Comparison of ENCODE assay signal across 17 mouse cellular contexts in genomic region chr2:125938993-125939642, GRCm38 (mm10).
DNase-seq lines count a peak whose midpoint lies in the region; ATAC-seq and TF ChIP-seq lines count a peak whose summit lies in the region.
"Had no signal": no experiment of that assay in that cellular context is flagged by ENCODE, and none has a peak within 500 bp of the region (broad histone marks: within the 10 kb centered on the region; RNA-seq: fewer than 3 reads in every experiment).

No protein-coding gene starts in this region.

- no peaks in the 10 kb centered on the region; the same call in 1 of the 2 replicates for H3K36me3 ChIP-seq in hindbrain, embryonic 16.5 days (ENCODE audit: control insufficient read depth, insufficient read depth, low read length)
- no peaks in the 10 kb centered on the region for H3K36me3 ChIP-seq in hindbrain, embryonic 11.5 days (ENCODE audit: control insufficient read depth, insufficient read depth, low read length)

- TF ChIP-seq POLR2A in cerebellum, adult 2 months (IDR thresholded peaks at IDR 0.05; ENCODE audit: borderline replicate concordance, insufficient read depth, low read length) = no peak

- H3K27me3 ChIP-seq in hindbrain, embryonic 16.5 days (replicated peaks; ENCODE audit: control insufficient read depth, insufficient read depth, low read length) = no peaks in the 10 kb centered on the region
- H3K27me3 ChIP-seq in hindbrain, embryonic 11.5 days (ENCODE audit: control insufficient read depth, insufficient read depth, low read length) = no peaks in the 10 kb centered on the region
- no peaks in the 10 kb centered on the region for H3K27me3 ChIP-seq in cerebellum, adult 2 months (ENCODE audit: control insufficient read depth, insufficient read depth, low read length)
- H3K27me3 ChIP-seq: heart, embryonic 13.5 days; midbrain, embryonic 13.5 days had no signal

- no peak overlapping the region for H3K9ac ChIP-seq in hindbrain, embryonic 16.5 days (ENCODE audit: low read depth, low read length)
- H3K9ac ChIP-seq in hindbrain, embryonic 11.5 days (ENCODE audit: low read depth, low read length) = no peak overlapping the region
- H3K9ac ChIP-seq: heart, embryonic 13.5 days; midbrain, embryonic 13.5 days had no signal

- no peak overlapping the region for H3K4me3 ChIP-seq in hindbrain, embryonic 16.5 days (ENCODE audit: low read length)
- no peak overlapping the region for H3K4me3 ChIP-seq in hindbrain, embryonic 11.5 days (ENCODE audit: low read depth, low read length)
- H3K4me3 ChIP-seq in cerebellum, adult 2 months (replicated peaks; ENCODE audit: insufficient read depth, low read depth, low read length) = no peak overlapping the region
- H3K4me3 ChIP-seq: heart, embryonic 13.5 days; midbrain, embryonic 13.5 days had no signal

- ATAC-seq in hindbrain, embryonic 16.5 days = 0 out of 2 replicates have a peak, but pooled peaks have one; percentile 37
- no peak for ATAC-seq in hindbrain, embryonic 11.5 days (ENCODE audit: low FRiP score)
- peak; percentile 65 to 77 for ATAC-seq in hematopoietic stem cell, adult 5-6 weeks (replicated peaks in 1 of 2; ENCODE audit: insufficient read depth in 1 of 2, low FRiP score in 2 of 2, low TSS enrichment in 1 of 2, low read depth in 1 of 2, poor library complexity in 2 of 2, severe bottlenecking in 2 of 2)
- no peak for ATAC-seq in granulocyte monocyte progenitor cell, adult 5-6 weeks (replicated peaks; ENCODE audit: poor library complexity, severe bottlenecking)
- ATAC-seq: midbrain, embryonic 13.5 days had no signal

- no peaks in the 10 kb centered on the region; the same call in 1 of the 2 replicates for H3K9me3 ChIP-seq in hindbrain, embryonic 16.5 days (ENCODE audit: control insufficient read depth, low read length)
- no peaks in the 10 kb centered on the region for H3K9me3 ChIP-seq in hindbrain, embryonic 11.5 days (ENCODE audit: control insufficient read depth, low read length)
- H3K9me3 ChIP-seq: heart, embryonic 13.5 days; midbrain, embryonic 13.5 days had no signal

- no peak for TF ChIP-seq CTCF in cerebellum, adult 2 months (IDR thresholded peaks at IDR 0.05; ENCODE audit: borderline replicate concordance, insufficient read depth, low read depth, low read length)

- H3K4me1 ChIP-seq in hindbrain, embryonic 16.5 days (ENCODE audit: control insufficient read depth, insufficient read depth, low read depth, low read length) = no peaks in the 10 kb centered on the region
- no peaks in the 10 kb centered on the region for H3K4me1 ChIP-seq in hindbrain, embryonic 11.5 days (replicated peaks; ENCODE audit: control insufficient read depth, insufficient read depth, low read length)
- H3K4me1 ChIP-seq in cerebellum, adult 2 months (ENCODE audit: control insufficient read depth, insufficient read depth, low read length) = no peaks in the 10 kb centered on the region
- H3K4me1 ChIP-seq: midbrain, embryonic 13.5 days had no signal

- no peak overlapping the region for H3K27ac ChIP-seq in hindbrain, embryonic 16.5 days (ENCODE audit: low read depth, low read length)
- no peak overlapping the region for H3K27ac ChIP-seq in hindbrain, embryonic 11.5 days (ENCODE audit: low read depth, low read length)
- no peak overlapping the region for H3K27ac ChIP-seq in cerebellum, adult 2 months (ENCODE audit: insufficient read depth, low read length)
- H3K27ac ChIP-seq: heart, embryonic 13.5 days; midbrain, embryonic 13.5 days had no signal

- H3K4me2 ChIP-seq in hindbrain, embryonic 16.5 days (ENCODE audit: low read length) = no peak overlapping the region
- no peak overlapping the region for H3K4me2 ChIP-seq in hindbrain, embryonic 11.5 days (replicated peaks; ENCODE audit: low read depth, low read length)
- H3K4me2 ChIP-seq: heart, embryonic 13.5 days; midbrain, embryonic 13.5 days had no signal

- WGBS in hindbrain, embryonic 16.5 days = 82% methylated on average over 6 of the region's 6 CpGs
- WGBS in hindbrain, embryonic 11.5 days = 91% methylated on average over 6 of the region's 6 CpGs
- 61% methylated on average over 6 of the region's 6 CpGs for WGBS in cerebellum, adult 2 months

- no peak for DNase-seq in hindbrain, embryonic 11.5 days (ENCODE audit: low spot score)
- DNase-seq in 416B (ENCODE audit: low read depth) = peak; percentile 79
- DNase-seq in adipocyte (ENCODE audit: low spot score) = peak; percentile 61
- no peak for DNase-seq in cerebellum, adult 2 months
- DNase-seq: adrenal gland, postnatal 25 days; cerebellum, adult 9-10 months; gastrocnemius, postnatal 36 days; heart, postnatal 4 days; liver; lung, adult 18-20 months; lung, postnatal 4 days; spleen, adult 18-20 months had no signal

Comparison
In these comparisons a context has a peak if more than half of its experiments do, and no peak if none do; other contexts are left out.
1. ATAC-seq: peak in hindbrain, embryonic 16.5 days (single experiment) and hematopoietic stem cell, adult 5-6 weeks (2 of 2); none in hindbrain, embryonic 11.5 days (single experiment) and granulocyte monocyte progenitor cell, adult 5-6 weeks (single experiment).
2. DNase-seq: peak in 416B (single experiment) and adipocyte (single experiment); none in hindbrain, embryonic 11.5 days (single experiment) and cerebellum, adult 2 months (0 of 2).